Mouse (Mus musculus) MEL (cell line): ENCODE measurements around the gene Sik3. TPM values are rescaled to one million over a fixed set of nuclear protein-coding genes. Genes with fewer than 3 reads are reported as not detected.

ENCODE experiments used
- DNase-seq: peaks from one replicate; pipeline ENCODE4 v3.0.0; 2011; ENCODE audit warnings: low read depth, low spot score
- H3K27ac ChIP-seq: 2 replicates; pipeline ENCODE4 v1.5.1; 2012; ENCODE audit warnings: low read depth, mild to moderate bottlenecking, control low read depth, low read length, moderate library complexity; ENCODE audit not compliant: control insufficient read depth
- H3K27me3 ChIP-seq, 2 experiments: fragments of 150-350 bp in 1 of 2; sonication (generic) in 1 of 2; 2 replicates each; pipeline ENCODE4 v1.6.1; 2012; ENCODE audit warnings: low read length in 2 of 2, mild to moderate bottlenecking in 2 of 2, improper control_type of control experiment in 1 of 2, moderate library complexity in 1 of 2; ENCODE audit not compliant: insufficient read depth in 2 of 2, control insufficient read depth in 1 of 2
- H3K36me3 ChIP-seq, 2 experiments: 2 replicates each; pipeline ENCODE4 v1.6.1; 2012 to 2014; ENCODE audit warnings: low read length in 2 of 2, improper control_type of control experiment in 1 of 2, inconsistent platforms in 1 of 2, mild to moderate bottlenecking in 1 of 2; ENCODE audit not compliant: insufficient read depth in 2 of 2, control insufficient read depth in 1 of 2
- H3K4me1 ChIP-seq, 2 experiments: fragments of 150-350 bp in 1 of 2; sonication (generic) in 1 of 2; 2 replicates each; pipeline ENCODE4 v1.6.1; 2012; ENCODE audit warnings: low read length in 2 of 2, improper control_type of control experiment in 1 of 2, mild to moderate bottlenecking in 1 of 2; ENCODE audit not compliant: insufficient read depth in 2 of 2, control insufficient read depth in 1 of 2
- H3K4me3 ChIP-seq, 2 experiments: fragments of 150-350 bp in 1 of 2; sonication (generic) in 1 of 2; 2 replicates each; pipeline ENCODE4 v1.5.1; 2012; ENCODE audit warnings: low read depth in 2 of 2, low read length in 2 of 2, mild to moderate bottlenecking in 2 of 2, moderate library complexity in 2 of 2, control low read depth in 1 of 2, improper control_type of control experiment in 1 of 2; ENCODE audit not compliant: control insufficient read depth in 1 of 2, insufficient read depth in 1 of 2
- H3K79me2 ChIP-seq: 2 replicates; pipeline ENCODE4 v1.6.1; 2012; ENCODE audit warnings: mild to moderate bottlenecking, low read length, moderate library complexity; ENCODE audit not compliant: control insufficient read depth, poor library complexity, insufficient read depth
- H3K9ac ChIP-seq: 2 replicates; pipeline ENCODE4 v1.6.1; 2012; ENCODE audit warnings: low read depth, mild to moderate bottlenecking, control low read depth, low read length, moderate library complexity; ENCODE audit not compliant: control insufficient read depth, poor library complexity, severe bottlenecking
- H3K9me3 ChIP-seq: fragments of 150-350 bp; sonication (generic); replicated peaks from 2 replicates; pipeline ENCODE4 v1.6.1; 2012; ENCODE audit warnings: mild to moderate bottlenecking, low read length, improper control_type of control experiment, moderate library complexity; ENCODE audit not compliant: insufficient read depth
- BHLHE40 ChIP-seq: IDR thresholded peaks from 2 replicates; pipeline ENCODE4 v1.6.1; 2012; ENCODE audit warnings: low read depth, mild to moderate bottlenecking, inconsistent platforms, low read length, improper control_type of control experiment, borderline replicate concordance
- CHD1 ChIP-seq: IDR thresholded peaks from 2 replicates; pipeline ENCODE4 v1.6.1; 2012; ENCODE audit warnings: low read depth, mild to moderate bottlenecking, inconsistent platforms, low read length, improper control_type of control experiment
- CTCF ChIP-seq, 3 experiments: IDR thresholded peaks in 2 of 3; conservative IDR thresholded peaks in 1 of 3; 2 replicates each; pipeline ENCODE4 v1.5.1; 2011 to 2012; ENCODE audit warnings: low read length in 3 of 3, low read depth in 2 of 3, mild to moderate bottlenecking in 2 of 3, improper control_type of control experiment in 1 of 3, inconsistent platforms in 1 of 3, mixed read lengths in 1 of 3, moderate library complexity in 1 of 3; ENCODE audit not compliant: control insufficient read depth in 1 of 3, insufficient read depth in 1 of 3, poor library complexity in 1 of 3, severe bottlenecking in 1 of 3
- E2F4 ChIP-seq: IDR thresholded peaks from 2 replicates; pipeline ENCODE4 v1.6.1; 2011; ENCODE audit warnings: low read depth, low read length, improper control_type of control experiment, borderline replicate concordance
- EP300 ChIP-seq, 2 experiments: IDR thresholded peaks; 2 replicates each; pipeline ENCODE4 v1.6.1; 2011; ENCODE audit warnings: improper control_type of control experiment in 2 of 2, low read length in 2 of 2, low read depth in 1 of 2, mild to moderate bottlenecking in 1 of 2
- ETS1 ChIP-seq: IDR thresholded peaks from 2 replicates; pipeline ENCODE4 v1.6.1; 2012; ENCODE audit warnings: low read depth, mild to moderate bottlenecking, inconsistent platforms, low read length, improper control_type of control experiment, moderate library complexity
- GABPA ChIP-seq: IDR thresholded peaks from 2 replicates; pipeline ENCODE4 v1.6.1; 2012; ENCODE audit warnings: low read depth, mild to moderate bottlenecking, inconsistent platforms, low read length, improper control_type of control experiment, moderate library complexity
- MEF2A ChIP-seq: IDR thresholded peaks from 2 replicates; pipeline ENCODE4 v1.6.1; 2014; ENCODE audit warnings: low read depth, mild to moderate bottlenecking, inconsistent platforms, low read length, improper control_type of control experiment; ENCODE audit not compliant: poor library complexity, insufficient replicate concordance, severe bottlenecking; ENCODE audit errors: extremely low read depth
- MXI1 ChIP-seq: IDR thresholded peaks from 2 replicates; pipeline ENCODE4 v1.6.1; 2011; ENCODE audit warnings: mild to moderate bottlenecking, low read depth, low read length, improper control_type of control experiment
- MYB ChIP-seq: IDR thresholded peaks from 2 replicates; pipeline ENCODE4 v1.6.1; 2011; ENCODE audit warnings: mild to moderate bottlenecking, low read depth, low read length, improper control_type of control experiment
- NELFE ChIP-seq: IDR thresholded peaks from 2 replicates; pipeline ENCODE4 v1.6.1; 2011; ENCODE audit warnings: low read depth, low read length, improper control_type of control experiment
- POLR2A ChIP-seq, 2 experiments: IDR thresholded peaks; 2 replicates each; pipeline ENCODE4 v1.6.1; 2011 to 2012; ENCODE audit warnings: low read length in 2 of 2, mild to moderate bottlenecking in 2 of 2, control low read depth in 1 of 2, improper control_type of control experiment in 1 of 2, low read depth in 1 of 2, moderate library complexity in 1 of 2; ENCODE audit not compliant: control insufficient read depth in 1 of 2, insufficient read depth in 1 of 2, poor library complexity in 1 of 2
- POLR2AphosphoS2 ChIP-seq: IDR thresholded peaks from 2 replicates; pipeline ENCODE4 v1.6.1; 2011; ENCODE audit warnings: low read length, improper control_type of control experiment
- RAD21 ChIP-seq: IDR thresholded peaks from 2 replicates; pipeline ENCODE4 v1.6.1; 2011; ENCODE audit warnings: mild to moderate bottlenecking, low read depth, low read length, improper control_type of control experiment
- RCOR1 ChIP-seq: IDR thresholded peaks from 2 replicates; pipeline ENCODE4 v1.6.1; 2012; ENCODE audit warnings: low read depth, mild to moderate bottlenecking, inconsistent platforms, low read length, improper control_type of control experiment
- SIN3A ChIP-seq: IDR thresholded peaks from 2 replicates; pipeline ENCODE4 v1.6.1; 2012; ENCODE audit warnings: low read length, improper control_type of control experiment, inconsistent platforms
- SMC3 ChIP-seq: IDR thresholded peaks from 2 replicates; pipeline ENCODE4 v1.6.1; 2011; ENCODE audit warnings: low read depth, low read length, improper control_type of control experiment
- TAL1 ChIP-seq: IDR thresholded peaks from 2 replicates; pipeline ENCODE4 v1.6.1; 2012; ENCODE audit warnings: mild to moderate bottlenecking, inconsistent platforms, low read length, moderate library complexity, mixed read lengths
- TBP ChIP-seq: IDR thresholded peaks from 2 replicates; pipeline ENCODE4 v1.8.0; 2011; ENCODE audit warnings: low read depth, low read length, improper control_type of control experiment
- UBTF ChIP-seq: IDR thresholded peaks from 2 replicates; pipeline ENCODE4 v1.6.1; 2012; ENCODE audit warnings: low read depth, mild to moderate bottlenecking, inconsistent platforms, low read length, improper control_type of control experiment, moderate library complexity, borderline replicate concordance; ENCODE audit not compliant: insufficient read depth
- USF2 ChIP-seq, 2 experiments: IDR thresholded peaks; 2 replicates each; pipeline ENCODE4 v1.6.1; 2011 to 2012; ENCODE audit warnings: improper control_type of control experiment in 2 of 2, low read length in 2 of 2, borderline replicate concordance in 1 of 2, inconsistent platforms in 1 of 2, low read depth in 1 of 2, mild to moderate bottlenecking in 1 of 2; ENCODE audit not compliant: insufficient read depth in 1 of 2
- ZC3H11A ChIP-seq: IDR thresholded peaks from 2 replicates; pipeline ENCODE4 v1.6.1; 2012; ENCODE audit warnings: low read depth, mild to moderate bottlenecking, inconsistent platforms, low read length, improper control_type of control experiment
- ZKSCAN1 ChIP-seq: IDR thresholded peaks from 2 replicates; pipeline ENCODE4 v1.6.1; 2012; ENCODE audit warnings: low read depth, mild to moderate bottlenecking, inconsistent platforms, low read length, improper control_type of control experiment, moderate library complexity
- ZMIZ1 ChIP-seq: IDR thresholded peaks from 2 replicates; pipeline ENCODE4 v1.6.1; 2012; ENCODE audit warnings: low read depth, mild to moderate bottlenecking, inconsistent platforms, low read length, improper control_type of control experiment, moderate library complexity
- ZNF384 ChIP-seq: IDR thresholded peaks from 2 replicates; pipeline ENCODE4 v1.6.1; 2012; ENCODE audit warnings: low read depth, mild to moderate bottlenecking, inconsistent platforms, low read length, improper control_type of control experiment
- polyA plus RNA-seq, 2 experiments: library from polyadenylated mRNA; stranded (reverse) in 1 of 2; unstranded in 1 of 2; fragments of >175 nt in 1 of 2; fragments of >200 nt in 1 of 2; gene quantifications; 2 replicates each; pipeline versions ENCODE4 v1.2.1 to v1.2.4; 2012; ENCODE audit warnings: low replicate concordance in 2 of 2, low read depth in 1 of 2; ENCODE audit not compliant: insufficient read length in 2 of 2, insufficient read depth in 1 of 2, missing spikeins in 1 of 2
- total RNA-seq: library from RNA; depleted of rRNA; stranded (reverse); fragments of 300-350 nt; gene quantifications from 2 replicates; pipeline ENCODE4 v1.2.3, GENCODE M21; 2012

Gene Sik3
- total and polyA plus RNA-seq, 3 experiments, result 78.7 to 111 TPM; not detected in 1

- Histone ChIP-seq H3K36me3 (peaks cover 0 to 25% of the 10 kb centered on the region in 2 experiments; a peak in 2 of 4 replicates), H3K9ac (no peak overlapping the region), H3K9me3 (no peaks in the 10 kb centered on the region), H3K4me3 (no peak overlapping the region), H3K27ac (no peak overlapping the region), H3K27me3 (no peaks in the 10 kb centered on the region), H3K79me2 (no peaks in the 10 kb centered on the region), H3K4me1 (no peaks in the 10 kb centered on the region)
- TF ChIP-seq ZNF384 (no peak), SIN3A (no peak), MEF2A (no peak), UBTF (no peak), SMC3 (peak; percentile 59), ZC3H11A (peak; percentile 40), USF2 (IDR thresholded peaks at IDR 0.05; ENCODE audit: borderline replicate concordance in 1 of 2, insufficient read depth in 1 of 2, low read depth in 1 of 2, low read length in 2 of 2) (no peak), E2F4 (no peak), RCOR1 (no peak), RAD21 (peak; percentile 60), MXI1 (no peak), TBP (no peak), ETS1 (no peak), CTCF (IDR thresholded peaks at IDR 0.05 in 2 of 3, conservative IDR thresholded peaks at IDR 0.05 in 1 of 3; ENCODE audit: control insufficient read depth in 1 of 3, insufficient read depth in 1 of 3, low read depth in 2 of 3, low read length in 3 of 3, poor library complexity in 1 of 3, severe bottlenecking in 1 of 3) (peak in 2 of 3 experiments; percentile 9 to 64; a peak in 2 of 6 replicates), NELFE (no peak)
- peak; percentile 56 for DNase-seq
Observed at GRCm38 (mm10) chr9:46191644-46192043, 179.0 kb downstream of the Sik3 start.

GRCm38 (mm10) chr9:46192642-46193041 is 180.0 kb downstream of the Sik3 start:
- H3K4me1 ChIP-seq, result no peaks in the 10 kb centered on the region
- no peak overlapping the region for H3K4me3 ChIP-seq
- no peak for DNase-seq
- H3K9ac ChIP-seq, result no peak overlapping the region
- H3K27me3 ChIP-seq, result no peaks in the 10 kb centered on the region
- TF ChIP-seq ETS1, result no peak
- TF ChIP-seq EP300 (IDR thresholded peaks at IDR 0.05; ENCODE audit: low read depth in 1 of 2, low read length in 2 of 2), result no peak
- TF ChIP-seq NELFE, result no peak
- TF ChIP-seq MEF2A, result no peak
- no peak for TF ChIP-seq ZMIZ1
- no peak for TF ChIP-seq USF2 (IDR thresholded peaks at IDR 0.05; ENCODE audit: borderline replicate concordance in 1 of 2, insufficient read depth in 1 of 2, low read depth in 1 of 2, low read length in 2 of 2)
- no peak for TF ChIP-seq RAD21
- no peak for TF ChIP-seq ZNF384
- no peak for TF ChIP-seq GABPA
- TF ChIP-seq ZC3H11A, result no peak
- TF ChIP-seq TAL1, result no peak
- TF ChIP-seq POLR2A (IDR thresholded peaks at IDR 0.05; ENCODE audit: control insufficient read depth in 1 of 2, insufficient read depth in 1 of 2, low read depth in 1 of 2, low read length in 2 of 2, poor library complexity in 1 of 2), result no peak
- no peak for TF ChIP-seq BHLHE40
- TF ChIP-seq CHD1, result no peak
- TF ChIP-seq MYB, result no peak
- no peak for TF ChIP-seq RCOR1
- TF ChIP-seq CTCF (IDR thresholded peaks at IDR 0.05 in 2 of 3, conservative IDR thresholded peaks at IDR 0.05 in 1 of 3; ENCODE audit: control insufficient read depth in 1 of 3, insufficient read depth in 1 of 3, low read depth in 2 of 3, low read length in 3 of 3, poor library complexity in 1 of 3, severe bottlenecking in 1 of 3), result no peak
- TF ChIP-seq POLR2AphosphoS2, result no peak
- TF ChIP-seq ZKSCAN1, result no peak
- TF ChIP-seq UBTF, result no peak
- TF ChIP-seq, all 39 proteins: peak for 0
- H3K36me3 ChIP-seq, result peaks cover 0 to 22% of the 10 kb centered on the region in 2 experiments; a peak in 2 of 4 replicates
- no peak overlapping the region for H3K27ac ChIP-seq
- no peaks in the 10 kb centered on the region for H3K79me2 ChIP-seq
- H3K9me3 ChIP-seq, result no peaks in the 10 kb centered on the region
